Mouse (Mus musculus): ENCODE measurements at regions not wholly inside any gene's neighbourhood (a gene's known extent, or its start where the extent isn't known, plus 50 kb on each side); places are given as distances from the start of the nearest gene placed in this dataset.

DNA sequence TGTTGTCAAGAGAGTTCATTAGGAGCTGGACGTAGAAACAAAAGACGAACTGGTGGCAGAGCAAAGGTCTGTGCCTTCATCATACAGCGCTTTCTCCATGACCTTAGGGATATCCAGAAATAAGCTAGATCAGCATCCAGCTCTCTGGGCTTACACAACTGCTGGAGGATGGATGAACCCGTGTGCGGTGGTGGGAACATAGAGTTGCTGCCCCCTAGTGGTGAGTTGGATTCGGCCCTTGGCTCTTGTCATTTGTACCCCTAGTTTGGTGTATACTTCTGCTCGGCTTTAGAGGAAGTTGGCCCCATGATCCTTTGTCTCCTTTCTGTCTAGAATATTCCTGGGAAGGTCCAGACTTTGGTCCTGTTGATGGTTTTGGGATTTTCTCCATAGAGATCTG lies 369.4 kb downstream of the Dhx35 start:
- DNase-seq = no peak

DNA sequence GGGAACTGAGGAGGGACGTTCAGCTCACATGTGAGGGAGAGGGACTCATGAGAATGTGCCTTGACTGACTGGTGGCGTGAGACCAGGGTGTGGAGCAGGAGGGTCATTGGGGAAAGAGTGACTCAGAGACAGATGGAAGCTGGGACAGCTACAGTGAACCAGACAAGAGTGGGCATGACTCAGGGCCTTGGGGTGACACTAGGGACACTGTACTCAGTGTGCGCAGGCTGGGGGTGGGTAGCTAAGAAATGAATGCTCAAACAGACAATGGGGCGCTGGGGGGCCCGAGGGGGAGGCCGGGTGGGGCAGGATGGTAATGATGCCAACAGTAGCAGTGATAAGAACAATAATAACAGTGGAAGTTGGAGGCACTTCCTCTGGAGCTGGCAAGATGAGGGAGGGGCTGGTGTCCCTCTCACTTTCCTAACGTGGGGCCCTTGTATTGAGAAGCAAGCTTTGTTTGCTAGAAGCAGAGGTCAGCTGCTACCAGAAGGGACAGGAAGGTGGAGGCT lies 374.0 kb downstream of the Dhx35 start:
- peak; percentile 96 for DNase-seq

DNA sequence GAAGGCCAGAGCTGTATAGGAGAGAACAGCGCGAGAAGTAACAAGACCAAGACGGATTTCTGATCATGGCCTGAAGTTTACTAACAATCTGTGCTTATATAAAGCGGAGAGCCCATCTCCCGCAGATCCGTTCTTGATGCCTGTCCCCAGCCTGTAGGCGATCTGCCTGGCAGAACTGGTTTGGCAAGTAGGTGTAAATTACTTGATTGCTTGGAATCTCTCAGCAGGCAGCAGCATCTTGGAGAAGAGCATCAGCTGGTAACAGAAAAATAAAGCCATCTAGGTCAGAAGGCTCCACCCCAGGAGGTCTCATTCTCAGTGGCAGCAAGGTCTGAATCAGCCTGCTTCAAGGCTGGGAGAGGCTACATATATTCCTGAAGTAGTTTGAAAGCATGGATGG lies 401.5 kb downstream of the Dhx35 start:
- no peak for DNase-seq

DNA sequence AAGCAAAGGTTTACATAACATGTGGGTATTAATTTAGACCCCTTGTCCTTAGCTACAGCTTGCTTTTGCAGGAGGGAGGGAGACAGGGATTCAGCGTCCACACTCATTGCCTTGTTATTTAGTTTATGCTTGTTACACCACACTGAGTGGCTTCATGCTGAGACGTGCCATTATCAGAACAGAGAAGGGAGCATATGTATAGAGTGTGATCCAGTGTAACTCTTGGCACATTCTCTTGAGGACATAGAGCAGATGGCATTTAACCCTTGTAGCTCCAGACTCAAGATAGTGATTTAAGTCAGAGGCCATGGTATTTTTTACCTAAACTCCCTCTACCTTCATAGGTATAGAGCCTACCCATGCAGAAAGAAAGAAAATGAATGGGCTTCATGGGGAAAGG lies 437.7 kb downstream of the Dhx35 start:
- no peak for DNase-seq

DNA sequence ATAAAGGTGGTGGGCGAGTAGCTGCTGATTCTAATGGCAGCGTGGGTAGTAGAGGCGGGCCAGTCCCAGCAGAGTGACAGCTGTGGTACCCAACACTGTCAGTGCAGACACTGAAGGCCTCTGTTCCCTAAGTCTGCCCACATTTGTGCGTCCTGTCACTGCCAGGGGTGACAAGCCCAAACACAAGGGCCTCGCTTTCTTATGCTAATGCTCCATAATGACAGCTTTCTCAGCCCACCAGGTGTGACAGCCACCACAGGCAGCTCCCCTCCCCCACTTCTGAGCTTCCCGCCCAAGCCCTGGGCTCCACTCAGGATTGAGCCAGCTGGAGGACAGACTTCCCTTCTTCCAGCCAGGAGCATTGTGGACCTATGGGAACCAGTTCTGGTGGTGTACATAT lies 440.4 kb downstream of the Dhx35 start:
- no peak for DNase-seq

DNA sequence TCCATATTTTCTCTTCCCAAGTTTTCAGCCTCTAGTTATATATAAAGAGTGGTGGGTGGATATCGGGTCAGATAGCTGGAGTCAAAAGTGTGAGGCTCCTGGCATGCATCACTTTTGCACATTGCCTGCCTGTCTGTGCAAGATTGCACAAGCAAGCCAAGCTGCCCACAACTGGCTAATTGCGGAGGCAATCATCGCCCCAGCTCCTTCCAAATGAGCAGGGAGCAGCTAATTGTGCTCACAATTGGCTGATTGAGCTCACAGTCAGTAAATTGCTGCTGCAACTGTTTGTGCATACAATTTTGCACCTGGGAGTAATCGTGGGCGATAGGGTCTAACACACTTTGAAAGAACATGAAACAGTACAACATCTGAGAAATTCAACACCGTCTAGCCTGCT lies 455.5 kb downstream of the Dhx35 start:
- DNase-seq = no peak

DNA sequence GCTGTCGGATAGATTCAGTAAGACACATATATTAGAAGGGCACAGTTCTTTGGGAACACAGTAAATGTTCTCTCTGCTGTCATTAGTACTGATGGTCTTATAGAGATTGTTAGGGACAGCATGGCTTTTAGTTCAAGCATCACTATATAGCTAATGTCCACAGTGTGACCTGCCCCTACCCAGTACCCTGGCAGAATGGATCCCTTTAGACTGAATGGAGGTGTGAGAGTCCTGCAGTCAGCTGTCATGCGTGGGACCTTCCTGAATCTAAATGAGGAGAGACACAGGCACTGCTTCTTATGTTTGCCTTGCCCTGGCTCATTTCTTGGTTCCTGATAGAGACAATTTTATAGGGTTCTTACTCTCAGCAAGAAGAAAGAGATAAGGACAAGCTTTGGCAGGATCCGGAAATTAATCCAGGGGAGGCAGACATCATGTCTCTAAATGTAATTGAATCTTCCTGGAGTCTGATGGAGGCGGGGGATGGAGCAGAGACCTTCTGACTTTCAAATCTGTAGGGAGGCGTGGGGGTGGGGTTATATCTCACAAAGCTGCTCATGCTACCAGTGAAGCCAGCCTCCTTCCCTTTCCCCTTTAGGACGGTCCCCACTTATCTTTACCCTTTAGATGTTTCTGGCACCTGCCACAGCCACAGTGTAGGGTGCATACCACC lies 456.5 kb downstream of the Dhx35 start:
- no peak for DNase-seq

DNA sequence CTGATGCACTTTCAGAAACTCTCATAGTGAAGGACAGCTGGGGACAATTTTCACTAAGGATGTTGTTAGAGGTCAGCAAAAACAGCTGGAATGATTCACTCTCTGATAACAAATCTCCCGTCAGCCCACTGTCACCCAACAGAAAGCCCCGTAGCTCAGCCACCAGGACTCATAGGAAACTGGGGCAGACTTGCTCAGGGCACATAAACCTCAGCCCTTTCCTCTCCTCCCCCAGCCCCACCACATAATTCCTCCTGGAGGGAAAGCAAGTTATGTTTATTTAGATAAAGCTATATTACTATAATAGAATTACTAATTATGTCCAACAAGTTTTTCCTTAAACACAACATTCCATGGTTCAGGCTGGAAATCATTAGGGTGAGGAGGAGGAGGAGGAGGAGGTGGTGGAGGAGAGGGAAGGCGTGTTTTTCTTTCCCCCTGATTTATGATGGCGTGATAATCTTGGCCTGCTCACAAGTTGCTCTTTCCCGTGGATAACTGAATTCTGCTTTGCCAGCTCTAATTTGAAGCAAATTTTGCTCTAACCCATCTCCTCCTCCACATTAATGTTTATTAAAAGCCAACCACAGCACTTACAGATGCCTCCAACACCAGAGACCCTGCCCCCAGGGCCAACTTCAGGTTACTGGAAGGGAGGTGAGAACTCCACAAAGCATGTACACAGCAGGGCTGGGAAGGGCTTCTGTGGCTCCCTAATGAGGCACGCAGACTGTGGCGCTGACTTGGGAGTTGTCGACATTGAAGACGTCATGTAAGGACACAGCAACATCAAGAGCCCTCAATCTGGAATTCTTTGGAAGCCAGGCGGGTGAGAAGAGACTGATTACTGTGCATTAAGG lies 475.8 kb downstream of the Dhx35 start:
- DNase-seq = peak; percentile 76

DNA sequence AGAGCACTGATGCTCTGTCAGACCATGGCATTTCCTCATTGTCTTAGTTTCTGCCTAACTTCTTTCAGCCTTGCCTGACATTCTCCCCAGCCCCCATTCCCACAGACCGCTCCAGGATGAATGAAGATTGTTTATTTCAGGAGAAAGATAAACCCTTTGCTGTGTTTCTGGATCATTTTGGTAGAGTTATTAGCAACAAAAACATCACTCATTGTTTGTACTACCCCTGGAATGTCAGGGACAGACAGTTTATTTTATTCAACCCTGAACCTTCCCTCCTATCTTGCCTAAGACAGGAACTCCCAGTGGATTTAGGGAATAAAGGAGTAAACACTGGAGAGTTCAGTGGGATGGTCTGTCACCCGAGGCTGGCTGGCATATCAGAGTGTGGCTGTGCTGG lies 484.3 kb downstream of the Dhx35 start:
- DNase-seq = no peak

DNA sequence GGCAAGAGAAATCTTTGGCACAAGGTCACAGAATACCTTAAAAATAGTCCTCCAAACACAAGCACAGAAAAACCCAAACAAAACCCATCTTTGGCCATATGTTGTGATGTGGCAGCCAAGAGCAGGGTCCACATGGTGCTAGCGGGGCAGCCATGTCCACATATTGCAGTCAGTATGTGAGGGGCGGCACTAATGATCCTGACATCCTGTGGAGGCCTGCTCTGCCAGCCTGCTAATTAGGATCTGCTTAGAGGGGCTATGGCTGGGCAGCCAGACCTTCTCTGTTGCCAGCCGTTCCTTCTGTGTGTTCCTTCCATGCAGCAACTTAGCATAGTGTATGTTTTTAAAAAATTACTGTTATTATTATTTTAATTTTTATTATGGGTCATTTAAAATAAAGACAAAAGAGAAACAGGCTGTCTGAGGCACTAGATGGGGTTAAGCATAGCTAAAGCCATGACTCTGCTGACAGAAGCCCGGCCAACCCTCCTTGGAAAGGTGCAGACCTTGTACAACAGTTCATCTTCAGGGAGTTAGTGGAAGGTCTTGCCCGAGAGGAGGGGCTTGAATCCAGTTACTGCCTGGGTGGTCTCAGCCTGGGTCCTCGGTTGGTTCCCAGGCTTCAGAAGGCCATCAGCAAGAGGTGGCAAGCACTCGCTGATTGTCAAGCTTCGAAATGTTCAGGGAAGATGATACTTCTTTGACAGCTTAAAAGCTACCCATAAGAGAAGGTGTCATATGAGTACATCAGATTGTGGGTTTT lies 487.1 kb downstream of the Dhx35 start:
- peak; percentile 57 for DNase-seq

DNA sequence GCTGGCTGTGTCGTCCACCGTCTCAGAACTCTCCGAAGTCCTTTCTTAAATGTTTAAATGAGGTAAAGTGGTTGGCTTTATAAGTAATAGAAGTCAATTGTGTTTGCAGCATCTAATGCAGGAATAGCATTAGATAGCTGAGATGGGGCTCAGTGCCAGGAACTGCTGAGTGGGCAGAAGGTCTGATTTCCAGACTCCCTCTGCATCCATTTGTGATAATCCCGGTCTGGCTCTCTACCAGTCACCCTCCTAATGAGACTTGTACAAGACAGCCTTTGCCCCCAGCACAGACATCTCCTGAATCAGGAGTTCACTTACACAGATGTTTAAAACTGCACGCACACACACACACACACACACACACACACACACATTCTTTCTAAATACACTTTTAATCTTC lies 489.5 kb downstream of the Dhx35 start:
- DNase-seq = peak; percentile 46

DNA sequence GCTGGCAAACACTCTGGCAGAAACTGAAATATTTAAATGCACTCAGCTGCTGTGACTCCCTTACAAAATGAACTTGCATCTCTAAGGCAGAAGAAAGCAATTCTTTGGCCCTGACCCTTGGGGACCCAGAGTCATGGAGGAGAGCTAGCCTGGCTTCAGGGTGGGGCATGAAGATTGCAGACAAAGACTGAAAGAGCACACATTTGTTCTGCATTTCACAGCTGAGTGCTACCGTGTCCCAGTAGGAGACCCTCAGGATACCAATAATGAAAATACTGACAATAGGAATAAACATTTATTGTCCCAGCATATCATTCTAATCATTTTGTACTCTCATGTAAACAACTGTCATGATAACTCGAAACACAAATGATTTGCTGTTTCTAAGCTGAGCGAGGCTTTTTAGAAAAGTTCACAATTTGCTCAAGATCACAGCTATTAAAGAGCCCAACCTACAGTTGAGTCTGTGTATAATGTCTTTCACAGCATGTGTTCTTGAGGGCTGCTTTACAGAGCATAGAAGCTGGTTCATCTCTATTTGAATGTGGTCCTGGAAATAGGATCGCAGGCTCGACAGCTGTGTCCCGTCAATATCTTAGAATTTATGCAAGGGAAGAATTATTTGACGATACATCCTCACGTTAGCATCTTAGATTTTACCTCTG lies 490.1 kb downstream of the Dhx35 start:
- DNase-seq = no peak

DNA sequence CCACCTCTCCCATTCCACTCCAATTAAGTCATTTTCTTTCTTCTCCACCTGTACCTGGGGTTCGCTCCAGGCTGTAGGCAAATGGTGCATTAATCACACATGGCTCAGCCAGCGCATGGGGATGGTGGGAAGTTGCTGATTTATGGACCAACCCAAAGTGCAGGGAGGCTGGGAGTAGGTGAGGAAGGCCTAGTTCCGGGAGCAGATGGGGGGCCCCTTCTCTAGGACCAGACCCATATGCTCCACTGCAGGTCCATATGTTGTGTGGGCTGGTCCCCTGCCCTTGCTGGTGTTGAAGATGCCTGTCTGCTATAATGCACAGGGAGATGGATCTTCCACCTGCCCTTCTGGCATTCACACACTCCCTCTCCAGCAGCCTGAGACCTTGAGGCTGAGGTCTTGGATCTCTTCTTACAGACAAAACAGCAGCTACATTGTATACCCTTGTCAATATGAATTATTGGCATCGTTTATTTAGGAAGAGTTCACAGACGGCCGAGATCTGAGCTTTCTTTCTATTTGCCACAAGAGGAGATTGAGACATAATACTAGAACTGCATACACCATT lies 493.5 kb downstream of the Dhx35 start:
- peak; percentile 72 for DNase-seq

DNA sequence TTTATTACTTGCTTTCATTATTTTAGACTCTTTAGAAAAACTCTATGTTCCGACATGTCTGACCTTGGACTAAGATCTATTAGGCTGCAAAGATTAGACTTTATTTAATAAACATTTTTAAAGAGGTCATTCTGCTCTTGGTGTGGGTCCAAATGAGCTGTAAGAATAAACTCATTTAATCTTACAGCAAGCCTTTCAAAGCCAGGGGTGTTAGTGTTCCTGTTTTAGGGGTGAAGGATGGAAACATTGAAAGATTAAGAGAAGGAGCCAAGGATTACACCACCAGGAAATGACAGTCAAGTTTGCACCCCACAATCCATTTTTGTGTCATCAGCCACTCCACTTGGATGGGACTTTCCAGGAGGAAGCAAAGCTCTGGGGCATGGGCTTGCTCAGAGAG lies 495.5 kb downstream of the Dhx35 start:
- peak; percentile 61 for DNase-seq

DNA sequence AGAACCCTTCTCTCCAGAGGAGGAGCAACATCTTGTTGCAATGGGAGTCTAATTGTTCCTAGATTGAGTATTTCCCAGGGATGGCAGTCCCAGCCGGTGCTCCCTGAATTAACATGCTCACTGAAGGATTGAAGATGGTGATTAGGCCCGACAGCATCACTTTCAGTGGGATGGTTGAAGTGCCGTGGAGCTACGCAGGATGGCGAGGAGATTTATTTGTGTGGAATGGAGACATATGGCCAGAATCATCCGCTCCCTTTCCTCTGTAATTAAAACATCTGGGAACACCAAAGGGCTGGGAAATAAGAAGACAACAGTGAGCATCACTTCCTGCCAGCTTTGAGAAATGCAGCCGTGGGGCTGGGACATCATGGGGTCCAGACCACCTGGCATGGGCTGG lies 512.4 kb downstream of the Dhx35 start:
- DNase-seq = no peak

DNA sequence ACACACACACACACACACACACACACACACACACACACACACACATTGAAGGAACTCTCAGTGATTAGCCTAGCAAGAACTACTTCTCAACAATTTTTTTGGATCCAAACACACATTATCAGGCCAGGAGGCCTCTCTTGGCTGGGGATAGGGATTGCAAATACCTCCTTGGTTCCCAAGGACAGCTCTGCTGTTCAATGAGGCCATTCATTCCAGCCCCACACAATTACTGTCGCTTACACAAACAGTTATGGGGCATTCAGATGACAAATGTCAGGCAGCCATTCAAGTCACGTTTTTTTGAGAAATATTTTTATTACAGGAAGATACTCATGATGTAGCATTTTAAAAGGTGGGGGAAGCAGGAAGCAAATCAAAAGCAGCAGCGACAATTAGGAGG lies 540.1 kb downstream of the Dhx35 start:
- peak; percentile 87 for DNase-seq

DNA sequence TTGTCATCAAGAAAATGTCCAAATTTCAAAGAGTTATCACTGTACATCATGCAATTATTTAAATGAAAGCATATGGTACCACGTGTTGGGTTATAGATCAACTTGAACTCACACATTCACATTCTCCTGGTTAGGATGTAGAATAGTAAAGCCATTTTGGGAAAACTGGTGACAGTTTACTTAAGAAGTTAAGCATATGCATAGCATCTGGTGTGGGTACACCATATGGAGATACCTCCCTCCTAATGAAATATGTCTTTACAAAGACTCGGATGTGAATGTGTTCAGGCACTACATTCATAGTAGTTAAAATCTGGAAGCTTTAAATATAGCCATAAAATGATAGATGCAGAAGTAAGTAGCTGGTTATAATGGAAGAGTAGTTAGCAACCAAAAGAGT lies 542.0 kb downstream of the Dhx35 start:
- DNase-seq = no peak

DNA sequence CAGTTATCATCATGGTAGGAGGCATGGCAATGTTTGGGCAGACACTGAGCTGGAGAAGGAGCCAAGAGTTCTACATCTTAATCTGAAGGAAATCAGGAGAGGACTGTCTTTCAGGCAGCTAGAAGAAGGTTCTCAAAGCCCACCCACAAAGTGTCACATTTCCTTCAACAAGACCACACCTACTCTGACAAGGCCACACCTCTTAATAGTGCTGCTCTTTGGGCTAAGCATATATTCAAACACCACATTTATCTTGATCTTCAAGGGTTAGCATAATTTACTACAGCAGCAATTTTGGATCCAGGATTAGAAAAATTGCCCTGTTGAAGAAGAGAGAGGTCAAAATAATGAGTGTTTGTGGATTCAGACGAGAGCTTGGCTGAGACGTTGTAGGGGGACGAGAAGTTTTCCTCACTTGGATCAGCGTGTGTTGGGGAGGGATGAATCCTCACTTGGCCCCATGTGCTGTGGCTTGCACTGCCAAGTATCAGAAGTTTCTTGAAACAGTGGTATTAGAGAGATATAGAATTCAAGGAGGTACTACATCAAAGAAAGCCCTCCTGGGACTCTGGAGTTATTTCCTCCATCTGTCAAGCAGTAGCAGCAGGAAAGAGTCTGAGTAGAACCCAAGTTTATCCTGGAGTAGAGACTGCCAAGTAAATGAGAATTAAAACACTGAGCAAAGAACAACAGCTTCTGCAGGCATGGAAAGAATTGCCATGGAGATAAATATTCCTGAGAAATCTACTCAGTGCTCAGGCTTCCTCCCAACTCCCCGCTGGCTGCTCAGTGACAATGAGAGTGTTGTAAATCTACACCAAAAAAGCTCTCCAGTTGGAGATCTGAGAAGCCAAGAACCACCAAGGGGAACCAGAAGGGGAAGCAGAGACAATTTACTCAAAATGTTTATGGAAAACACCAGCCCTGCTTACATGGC lies 549.3 kb downstream of the Dhx35 start:
- no peak for DNase-seq

DNA sequence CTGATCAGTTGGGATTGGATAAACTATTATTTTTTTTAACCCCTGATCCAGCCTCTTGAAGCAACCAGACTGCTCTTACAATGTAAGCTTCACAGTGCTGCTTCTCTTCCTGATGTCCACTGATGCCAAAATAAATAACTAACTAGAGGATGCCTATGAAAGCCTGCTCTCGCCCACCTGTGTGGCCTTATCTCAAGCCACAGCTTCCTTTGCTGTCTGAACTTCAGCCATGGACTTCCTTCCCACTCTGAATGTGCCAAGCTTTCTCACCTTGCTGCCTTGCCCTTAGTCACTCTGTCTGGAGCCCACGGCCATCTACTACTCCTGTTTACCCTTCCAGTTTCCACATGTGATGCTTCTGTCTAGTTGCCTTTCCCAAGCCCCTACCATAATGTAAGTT lies 559.6 kb downstream of the Dhx35 start:
- peak; percentile 96 for DNase-seq

DNA sequence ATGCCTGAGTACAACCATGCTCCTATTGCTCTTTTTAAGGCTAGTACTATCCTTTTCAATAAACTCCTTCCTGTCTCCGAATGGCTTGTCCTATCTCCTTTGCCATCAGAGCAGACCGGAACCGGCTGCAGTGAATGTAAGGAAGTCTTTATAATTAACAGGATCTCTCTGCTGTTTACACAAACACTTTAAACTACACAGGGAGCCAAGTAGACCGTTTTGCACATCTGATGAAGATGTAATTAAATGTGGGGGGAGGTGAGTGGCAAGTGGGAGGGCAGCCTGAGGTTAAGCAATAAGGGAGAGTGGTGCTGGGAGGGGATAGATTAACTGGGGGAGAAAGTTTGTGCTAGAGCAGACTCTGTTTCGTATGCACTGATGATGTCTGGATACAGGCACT lies 561.9 kb downstream of the Dhx35 start:
- peak; percentile 94 for DNase-seq

DNA sequence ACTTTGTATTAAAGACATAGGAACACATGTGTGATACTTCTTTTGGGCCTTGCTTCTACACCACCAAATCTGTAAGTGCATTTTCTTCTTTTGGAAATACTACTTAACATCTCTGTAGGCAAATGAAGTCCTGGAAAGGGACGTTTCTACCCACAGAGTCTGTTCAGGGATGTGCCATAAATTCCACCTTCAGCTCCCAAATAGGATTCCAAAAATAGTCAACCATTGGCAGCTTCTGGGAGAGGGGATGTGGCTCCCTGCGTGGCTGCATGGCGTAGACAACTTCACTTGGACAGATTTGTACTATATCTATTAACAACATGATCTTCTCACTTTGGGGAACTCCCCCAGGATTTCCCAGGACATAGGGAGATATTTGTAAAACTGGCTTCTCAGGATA lies 566.8 kb downstream of the Dhx35 start:
- DNase-seq = peak; percentile 58

DNA sequence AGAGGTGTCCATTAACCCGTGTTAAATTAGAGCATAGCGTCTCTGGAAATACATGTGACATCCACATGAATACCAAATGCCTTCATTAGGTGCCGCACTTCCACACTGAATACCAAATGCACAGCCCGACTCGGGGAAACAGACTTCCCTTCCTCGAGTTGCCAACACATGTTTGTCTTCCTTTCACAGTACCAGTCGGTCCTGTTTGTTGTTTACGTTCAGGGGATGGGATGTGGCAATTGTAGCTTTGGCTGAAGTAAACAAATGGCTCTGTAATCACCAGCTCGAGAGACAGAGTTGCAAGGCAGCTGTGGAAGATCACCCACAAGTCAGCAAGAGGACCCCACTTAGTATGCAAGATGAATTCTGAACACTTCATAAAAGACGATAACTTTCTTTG lies 598.3 kb downstream of the Dhx35 start:
- peak; percentile 25 for DNase-seq
